Mouse (Mus musculus): ENCODE results near the gene Il17rc.

Il17rc gene

DNA sequence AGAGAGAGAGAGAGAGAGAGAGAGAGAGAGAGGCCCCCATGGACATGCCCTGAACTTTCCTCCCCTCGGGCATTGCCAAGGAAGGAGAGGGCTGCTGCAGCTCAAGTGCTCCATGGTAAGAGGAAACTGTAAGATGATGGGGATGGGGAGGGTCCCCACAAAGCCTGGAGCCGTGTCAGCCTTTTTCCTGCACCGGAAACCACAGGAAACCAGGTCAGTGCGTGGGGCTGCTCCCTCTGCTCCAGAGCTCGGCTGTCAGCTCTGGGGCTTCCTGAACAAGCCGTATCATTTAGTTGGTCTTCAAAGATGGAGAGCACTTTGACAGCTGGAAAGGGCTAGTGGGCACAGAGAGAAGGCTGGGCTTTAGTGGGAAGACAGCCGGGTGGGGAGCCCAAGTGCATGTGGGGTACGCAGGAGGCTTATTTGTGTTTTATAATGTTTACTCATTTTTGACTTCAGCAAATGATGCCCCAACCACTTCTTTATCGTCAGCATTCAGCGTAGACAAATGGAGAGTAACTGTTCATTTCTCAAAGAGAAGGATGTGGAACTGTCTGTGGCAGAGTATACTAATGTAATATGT is 13.2 kb upstream of the Il17rc start, which contains the start of gene Il17re:
Il17re (plus strand) TSS at position 533 of the 583 bp plus-strand sequence.
- no peak for DNase-seq

DNA sequence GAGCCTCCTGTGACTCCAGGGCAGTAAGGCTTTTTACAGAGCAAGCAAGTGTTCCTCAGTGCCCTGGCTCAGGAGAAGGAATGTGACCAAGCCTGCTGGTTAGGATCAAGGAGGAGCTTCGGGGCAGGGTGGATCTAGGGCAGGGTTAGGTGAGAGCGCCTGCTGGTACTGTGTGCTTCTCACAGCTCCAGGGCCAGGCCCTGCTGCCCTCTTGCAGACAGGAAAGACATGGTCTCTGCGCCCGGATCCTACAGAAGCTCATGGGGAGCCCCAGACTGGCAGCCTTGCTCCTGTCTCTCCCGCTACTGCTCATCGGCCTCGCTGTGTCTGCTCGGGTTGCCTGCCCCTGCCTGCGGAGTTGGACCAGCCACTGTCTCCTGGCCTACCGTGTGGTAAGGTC is 12.6 kb upstream of the Il17rc start:
- no peak for DNase-seq

DNA sequence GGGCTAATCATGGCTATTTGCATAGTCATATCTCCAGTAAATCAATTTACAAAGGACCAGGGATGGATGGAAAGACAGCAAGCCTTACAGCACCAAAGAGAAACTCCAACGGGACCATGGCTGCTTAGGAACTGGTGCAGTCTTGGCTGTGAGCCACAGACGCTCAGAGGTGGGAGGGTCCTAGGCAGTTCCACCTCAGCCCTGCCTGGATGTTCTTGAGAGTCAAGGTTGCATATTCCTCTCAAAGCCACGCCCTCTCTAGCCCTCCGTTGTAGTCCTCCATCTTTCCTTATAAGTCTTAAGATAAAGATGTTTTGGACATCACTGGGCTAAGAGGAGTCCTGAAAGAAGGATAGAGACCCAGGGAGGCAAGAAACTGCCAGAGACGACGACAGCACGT is 7.2 kb upstream of the Il17rc start:
- DNase-seq = no peak

DNA sequence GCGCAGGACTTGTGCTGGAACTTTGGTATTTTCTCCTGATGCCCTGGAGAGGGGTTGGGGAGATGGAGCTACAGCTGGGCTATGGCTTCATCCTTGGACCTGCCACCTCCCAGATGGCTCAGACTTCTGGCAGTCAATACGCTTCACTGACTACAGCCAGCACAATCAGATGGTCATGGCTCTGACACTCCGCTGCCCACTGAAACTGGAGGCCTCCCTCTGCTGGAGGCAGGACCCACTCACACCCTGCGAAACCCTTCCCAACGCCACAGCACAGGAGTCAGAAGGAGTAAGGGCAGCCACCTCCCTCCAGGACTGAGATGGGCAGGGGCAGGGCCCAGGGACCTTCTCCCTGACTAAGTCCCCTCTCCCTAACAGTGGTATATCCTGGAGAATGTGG is 5.6 kb upstream of the Il17rc start:
- no peak for DNase-seq

- DNase-seq = no peak
Observed at GRCm38 (mm10) chr6:113468512-113468911, 2.7 kb upstream of the Il17rc start.

DNA sequence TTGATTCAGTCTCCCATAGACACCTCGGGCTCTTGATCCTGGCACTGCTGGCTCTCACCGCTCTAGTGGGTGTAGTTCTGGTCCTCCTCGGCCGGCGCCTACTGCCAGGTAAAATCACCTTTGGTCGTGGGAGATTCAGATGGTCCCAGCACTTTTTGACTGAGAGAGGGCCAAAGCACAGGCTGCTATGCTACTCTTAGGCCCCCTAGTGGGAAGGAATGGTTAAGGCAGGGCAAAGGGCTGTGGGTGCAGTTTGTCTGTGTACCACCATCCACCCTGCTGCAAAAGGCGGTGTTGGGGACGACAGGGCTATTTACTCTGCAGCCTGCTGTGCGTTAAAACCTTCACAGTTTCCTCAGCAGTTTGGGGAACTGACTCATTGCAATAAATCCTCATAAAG is 2.2 kb upstream of the Il17rc start:
- peak; percentile 56 for DNase-seq

GRCm38 (mm10) chr6:113469432-113469831 is 1.8 kb upstream of the Il17rc start:
- peak; percentile 80 for DNase-seq

- DNase-seq = no peak
Observed at GRCm38 (mm10) chr6:113472061-113472460, 834 bp downstream of the Il17rc start.

DNA sequence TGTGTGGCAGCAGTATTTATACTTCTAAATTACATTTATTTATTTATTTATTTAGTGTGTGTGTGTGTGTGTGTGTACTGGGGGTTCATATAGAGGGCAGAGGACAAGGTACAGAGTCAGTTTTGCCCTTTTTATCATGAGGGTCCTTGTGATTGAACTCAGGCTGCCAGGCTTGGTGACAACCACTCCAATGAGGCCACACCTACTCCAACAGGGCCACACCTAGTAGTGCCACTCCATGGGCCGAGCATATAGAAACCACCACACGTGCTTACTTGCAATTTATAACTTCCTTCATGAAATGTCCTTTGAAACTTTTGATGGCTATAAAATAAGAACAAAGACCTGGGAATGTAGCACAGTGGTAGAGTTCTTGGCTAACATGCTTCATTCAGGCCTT is 2.0 kb downstream of the Il17rc start:
- no peak for DNase-seq

DNA sequence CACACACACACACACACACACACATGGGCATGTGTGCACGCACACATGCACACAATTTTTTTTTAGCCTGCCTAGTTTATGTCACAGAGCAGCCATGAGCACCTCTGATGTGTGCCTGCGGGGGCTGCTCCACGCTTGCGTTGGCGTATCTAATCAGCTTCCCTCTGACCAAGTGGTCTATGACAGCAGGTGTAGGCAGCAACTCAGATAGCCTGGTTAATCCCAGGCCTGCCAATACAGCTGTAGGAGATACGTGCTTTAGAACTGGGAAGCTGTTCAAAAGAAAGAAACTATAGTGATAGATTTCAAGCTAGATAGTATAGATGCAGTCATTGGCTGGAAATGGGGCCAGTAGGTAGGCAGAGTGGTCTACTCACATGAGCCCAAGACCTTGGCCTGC is 2.5 kb downstream of the Il17rc start:
- DNase-seq = no peak

DNA sequence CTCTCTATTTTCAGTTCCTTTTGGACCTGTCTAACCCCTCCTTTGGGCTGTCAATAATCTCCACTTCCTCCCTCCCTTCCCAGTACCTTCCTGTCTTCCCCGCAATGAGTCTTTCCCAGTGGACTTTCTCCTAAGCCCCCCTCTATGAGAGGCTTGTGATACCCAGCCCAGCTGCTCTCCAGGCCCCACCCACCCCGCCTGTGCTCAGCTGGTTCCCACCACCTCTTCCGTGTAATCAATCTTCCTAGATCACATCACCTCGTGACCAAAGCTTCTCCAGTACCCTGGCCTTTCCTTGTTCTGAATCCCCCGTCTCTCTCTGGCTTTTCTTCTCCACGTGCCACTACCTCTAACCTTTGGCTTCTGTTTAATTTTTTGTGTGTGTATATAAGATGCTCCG is 6.1 kb downstream of the Il17rc start:
- no peak for DNase-seq

- DNase-seq = no peak
Observed at GRCm38 (mm10) chr6:113478906-113479305, 7.7 kb downstream of the Il17rc start.

DNA sequence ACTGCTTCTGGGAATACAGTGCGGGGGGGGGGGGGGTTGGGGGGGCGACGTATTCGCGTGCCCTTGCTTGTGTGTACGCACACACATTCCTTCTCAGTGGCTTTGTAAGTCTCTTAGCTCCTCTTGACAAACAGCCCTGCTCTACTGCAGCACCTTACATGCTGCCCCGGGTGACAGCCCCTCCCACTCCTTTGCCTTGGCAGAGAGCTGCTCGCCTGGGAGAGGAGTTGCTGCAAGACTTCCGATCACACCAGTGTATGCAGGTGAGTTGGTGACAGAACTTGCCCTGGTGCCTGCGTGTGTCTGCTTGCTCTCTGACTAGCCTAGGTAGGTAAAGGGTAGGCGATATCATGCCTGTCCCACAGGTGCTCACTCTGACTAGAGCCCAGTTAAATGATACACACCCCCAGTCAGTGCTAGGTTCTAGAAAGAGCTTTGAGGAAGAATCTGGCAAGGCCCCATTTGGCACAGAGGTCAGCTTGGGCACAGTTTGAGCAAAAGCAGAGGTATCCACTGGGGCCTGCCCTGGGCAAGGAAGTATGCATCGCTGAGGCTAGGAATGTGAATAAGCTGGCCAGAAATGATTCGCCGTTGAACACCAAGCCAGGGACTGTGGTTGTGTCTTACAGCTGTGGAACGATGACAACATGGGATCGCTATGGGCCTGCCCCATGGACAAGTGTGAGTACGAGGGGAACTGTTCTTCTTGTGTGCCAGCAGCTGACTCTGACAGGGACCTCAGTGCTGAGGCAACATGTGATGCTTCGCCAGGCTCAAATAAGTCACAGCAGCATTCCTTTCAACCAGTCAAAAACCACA is 9.5 kb downstream of the Il17rc start:
- no peak for DNase-seq

DNA sequence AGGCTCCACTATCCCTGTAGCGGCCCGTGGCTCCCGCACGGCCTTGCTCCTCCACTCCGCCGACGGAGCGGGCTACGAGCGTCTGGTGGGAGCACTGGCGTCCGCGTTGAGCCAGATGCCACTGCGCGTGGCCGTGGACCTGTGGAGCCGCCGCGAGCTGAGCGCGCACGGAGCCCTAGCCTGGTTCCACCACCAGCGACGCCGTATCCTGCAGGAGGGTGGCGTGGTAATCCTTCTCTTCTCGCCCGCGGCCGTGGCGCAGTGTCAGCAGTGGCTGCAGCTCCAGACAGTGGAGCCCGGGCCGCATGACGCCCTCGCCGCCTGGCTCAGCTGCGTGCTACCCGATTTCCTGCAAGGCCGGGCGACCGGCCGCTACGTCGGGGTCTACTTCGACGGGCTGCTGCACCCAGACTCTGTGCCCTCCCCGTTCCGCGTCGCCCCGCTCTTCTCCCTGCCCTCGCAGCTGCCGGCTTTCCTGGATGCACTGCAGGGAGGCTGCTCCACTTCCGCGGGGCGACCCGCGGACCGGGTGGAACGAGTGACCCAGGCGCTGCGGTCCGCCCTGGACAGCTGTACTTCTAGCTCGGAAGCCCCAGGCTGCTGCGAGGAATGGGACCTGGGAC is 11.4 kb downstream of the Il17rc start:
- DNase-seq = peak; percentile 49

DNA sequence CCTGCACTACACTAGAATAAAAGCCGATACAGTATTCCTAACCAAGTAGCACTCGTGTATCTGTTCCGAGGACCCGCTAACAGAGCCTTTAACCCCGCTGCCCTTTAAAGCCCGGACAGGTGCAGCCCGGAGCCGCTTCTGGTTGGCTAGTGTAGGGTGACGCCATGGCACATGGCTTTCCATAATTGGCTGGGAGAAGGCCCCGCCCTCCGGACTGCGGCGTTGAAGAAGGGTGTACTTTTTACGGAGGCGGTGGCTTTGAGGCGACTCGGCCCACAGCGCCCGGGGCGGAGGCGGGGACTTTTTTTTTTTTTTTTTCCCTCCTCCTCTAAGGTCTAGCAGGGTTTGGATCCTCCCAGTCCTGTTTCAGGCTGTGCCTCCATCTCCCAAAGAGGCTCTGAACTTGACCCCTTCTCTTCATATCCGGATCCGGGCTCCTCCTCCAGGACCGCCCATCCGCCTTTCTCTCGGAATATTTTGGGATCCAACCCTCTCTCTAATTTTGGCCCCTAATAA is 11.9 kb downstream of the Il17rc start, which contains the start of gene Creld1:
Creld1 (plus strand) TSS at position 198 of the 516 bp plus-strand sequence.
- DNase-seq = peak; percentile 85

DNA sequence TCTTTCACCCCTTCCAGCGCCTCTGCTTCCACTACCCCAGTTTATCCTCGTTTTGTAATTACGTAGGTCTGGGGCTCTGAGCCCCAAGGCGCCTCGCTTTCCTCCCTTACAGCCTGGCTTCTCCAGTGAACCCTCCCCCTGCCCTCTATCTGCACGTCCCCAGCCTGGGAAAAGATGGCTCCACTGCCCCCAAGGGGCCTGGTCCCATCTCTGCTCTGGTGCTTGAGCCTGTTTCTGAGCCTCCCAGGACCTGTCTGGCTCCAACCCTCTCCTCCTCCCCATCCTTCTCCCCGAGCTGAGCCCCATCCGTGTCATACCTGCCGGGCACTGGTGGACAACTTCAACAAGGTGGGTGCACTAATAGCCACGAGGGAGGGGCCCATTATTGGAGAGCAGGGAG is 12.5 kb downstream of the Il17rc start:
- peak; percentile 44 for DNase-seq

- no peak for DNase-seq
Observed at GRCm38 (mm10) chr6:113487125-113487576, 15.9 kb downstream of the Il17rc start.

GRCm38 (mm10) chr6:113489410-113489809 is 18.2 kb downstream of the Il17rc start:
- no peak for DNase-seq

DNA sequence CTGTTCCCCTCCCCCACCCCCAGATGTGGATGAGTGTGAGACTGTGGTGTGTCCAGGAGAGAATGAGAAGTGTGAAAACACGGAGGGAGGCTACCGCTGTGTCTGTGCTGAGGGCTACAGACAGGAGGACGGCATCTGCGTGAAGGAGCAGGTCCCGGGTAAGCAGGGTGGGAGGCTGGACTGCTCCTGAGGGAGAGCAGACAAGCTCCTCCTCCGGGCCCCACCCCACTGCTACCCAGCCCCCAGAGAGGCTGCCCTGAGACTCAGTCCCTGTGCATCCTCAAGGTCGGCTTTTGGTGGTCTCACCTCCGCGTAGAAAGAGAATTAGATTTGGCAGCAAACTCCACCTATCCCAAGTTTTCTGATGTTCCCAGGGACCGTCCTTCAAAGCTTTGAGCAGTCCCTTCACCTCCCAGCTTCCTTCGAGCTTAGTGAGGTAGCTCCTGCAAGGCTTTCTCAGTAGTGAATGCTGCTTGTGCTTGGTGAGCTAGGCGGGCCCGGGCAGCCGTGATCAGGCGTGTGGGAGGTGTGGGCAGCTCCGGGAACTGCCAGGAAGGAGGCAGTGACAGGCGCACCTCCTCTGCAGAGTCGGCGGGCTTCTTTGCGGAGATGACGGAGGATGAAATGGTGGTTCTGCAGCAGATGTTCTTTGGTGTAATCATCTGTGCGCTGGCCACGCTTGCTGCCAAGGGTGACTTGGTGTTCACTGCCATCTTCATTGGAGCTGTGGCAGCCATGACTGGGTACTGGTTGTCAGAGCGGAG is 21.1 kb downstream of the Il17rc start:
- DNase-seq = no peak

DNA sequence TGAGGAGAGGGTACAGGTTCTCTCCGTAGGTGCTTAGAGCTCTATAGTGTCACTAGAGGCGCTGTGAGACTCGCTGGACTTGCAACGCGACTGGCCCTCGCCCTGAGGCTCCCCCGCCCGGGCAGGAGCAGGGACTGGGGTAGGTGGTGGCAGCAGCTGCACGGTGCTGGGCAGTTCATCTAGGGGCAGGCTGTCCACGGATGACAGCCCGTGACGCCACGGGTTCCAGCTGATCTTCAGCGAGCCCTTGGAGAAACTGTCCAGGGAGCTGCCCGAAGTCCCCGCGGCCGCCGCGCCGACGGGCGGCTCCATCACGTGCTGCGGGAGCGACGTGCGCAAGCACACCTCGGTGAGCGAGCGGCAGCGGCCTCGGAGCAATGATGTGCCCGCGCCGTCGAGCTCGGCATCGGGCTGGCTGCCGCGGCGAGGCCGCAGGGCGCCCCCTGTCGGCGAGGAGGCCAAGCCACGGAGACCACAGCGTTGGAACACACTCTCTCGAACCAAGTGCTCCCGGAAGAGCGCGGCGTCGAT is 23.1 kb downstream of the Il17rc start:
- peak; percentile 78 for DNase-seq

- no peak for DNase-seq
Observed at GRCm38 (mm10) chr6:113495071-113495675, 23.9 kb downstream of the Il17rc start.

GRCm38 (mm10) chr6:113499346-113499745 is 28.1 kb downstream of the Il17rc start:
- DNase-seq = no peak

All from right cerebral cortex, postnatal 4 days (tissue).